Mouse (Mus musculus): ENCODE results near the gene Golgb1. TPM values are rescaled to one million over a fixed set of nuclear protein-coding genes. Genes with fewer than 3 reads are reported as not detected.
A peak's percentile ranks its signal among the peaks of the same experiment; 100 is the strongest.

The Golgb1 gene
- polyA plus RNA-seq, 1 experiment: 41.5 TPM

- Histone ChIP-seq H3K4me3 (ENCODE audit: insufficient read depth, low read length) (no peak overlapping the region), H3K4me1 (ENCODE audit: control insufficient read depth, insufficient read depth, low read length) (peaks cover 27% of the 10 kb centered on the region), H3K27ac (ENCODE audit: insufficient read depth, low read depth, low read length) (no peak overlapping the region)
- TF ChIP-seq POLR2A (IDR thresholded peaks at IDR 0.05; ENCODE audit: borderline replicate concordance, low read depth, low read length) (no peak), CTCF (IDR thresholded peaks at IDR 0.05; ENCODE audit: low read depth, low read length) (no peak)
These were observed 52.7 kb downstream of the Golgb1 start for GRCm38 (mm10) chr16:36927495-36928105.

GRCm38 (mm10) chr16:36928106-36928500, 53.2 kb downstream of the Golgb1 start:
- TF ChIP-seq CTCF (IDR thresholded peaks at IDR 0.05; ENCODE audit: low read depth, low read length) (no peak), POLR2A (IDR thresholded peaks at IDR 0.05; ENCODE audit: borderline replicate concordance, low read depth, low read length) (no peak)
- Histone ChIP-seq H3K4me3 (ENCODE audit: insufficient read depth, low read length) (no peak overlapping the region), H3K4me1 (ENCODE audit: control insufficient read depth, insufficient read depth, low read length) (peaks cover 28% of the 10 kb centered on the region)

GRCm38 (mm10) chr16:36929216-36929615, 54.3 kb downstream of the Golgb1 start:
- no peak overlapping the region for H3K27ac ChIP-seq (ENCODE audit: insufficient read depth, low read depth, low read length)
- H3K4me1 ChIP-seq (ENCODE audit: control insufficient read depth, insufficient read depth, low read length): peaks cover 40% of the 10 kb centered on the region
- TF ChIP-seq POLR2A (IDR thresholded peaks at IDR 0.05; ENCODE audit: borderline replicate concordance, low read depth, low read length) (no peak), CTCF (IDR thresholded peaks at IDR 0.05; ENCODE audit: low read depth, low read length) (no peak)
- no peak overlapping the region for H3K4me3 ChIP-seq (ENCODE audit: insufficient read depth, low read length)

More at GRCm38 (mm10) chr16:36928106-36928500, 53.2 kb downstream of the Golgb1 start:
- H3K27ac ChIP-seq (ENCODE audit: insufficient read depth, low read depth, low read length): no peak overlapping the region

GRCm38 (mm10) chr16:36930231-36931136, 55.5 kb downstream of the Golgb1 start:
- H3K27ac ChIP-seq (ENCODE audit: insufficient read depth, low read depth, low read length): peak overlapping the region; percentile 63
- TF ChIP-seq POLR2A (IDR thresholded peaks at IDR 0.05; ENCODE audit: borderline replicate concordance, low read depth, low read length): no peak
- no peak for TF ChIP-seq CTCF (IDR thresholded peaks at IDR 0.05; ENCODE audit: low read depth, low read length)
- peaks cover 43% of the 10 kb centered on the region for H3K4me1 ChIP-seq (ENCODE audit: control insufficient read depth, insufficient read depth, low read length)
- no peak overlapping the region for H3K4me3 ChIP-seq (ENCODE audit: insufficient read depth, low read length)

GRCm38 (mm10) chr16:36931381-36931780, 56.4 kb downstream of the Golgb1 start:
- Histone ChIP-seq H3K27ac (ENCODE audit: insufficient read depth, low read depth, low read length) (peak overlapping the region; percentile 63), H3K4me1 (ENCODE audit: control insufficient read depth, insufficient read depth, low read length) (peaks cover 47% of the 10 kb centered on the region), H3K4me3 (ENCODE audit: insufficient read depth, low read length) (no peak overlapping the region)
- TF ChIP-seq CTCF (IDR thresholded peaks at IDR 0.05; ENCODE audit: low read depth, low read length) (no peak), POLR2A (IDR thresholded peaks at IDR 0.05; ENCODE audit: borderline replicate concordance, low read depth, low read length) (no peak)

- H3K4me1 ChIP-seq (ENCODE audit: control insufficient read depth, insufficient read depth, low read length): peaks cover 51% of the 10 kb centered on the region
- H3K27ac ChIP-seq (ENCODE audit: insufficient read depth, low read depth, low read length): peak overlapping the region; percentile 63
- TF ChIP-seq POLR2A (IDR thresholded peaks at IDR 0.05; ENCODE audit: borderline replicate concordance, low read depth, low read length): no peak
- TF ChIP-seq CTCF (IDR thresholded peaks at IDR 0.05; ENCODE audit: low read depth, low read length): no peak
- no peak overlapping the region for H3K4me3 ChIP-seq (ENCODE audit: insufficient read depth, low read length)
These were observed 57.0 kb downstream of the Golgb1 start for GRCm38 (mm10) chr16:36931976-36932375.

- TF ChIP-seq POLR2A (IDR thresholded peaks at IDR 0.05; ENCODE audit: borderline replicate concordance, low read depth, low read length): no peak
- no peak for TF ChIP-seq CTCF (IDR thresholded peaks at IDR 0.05; ENCODE audit: low read depth, low read length)
- no peak overlapping the region for H3K4me3 ChIP-seq (ENCODE audit: insufficient read depth, low read length)
- no peak overlapping the region for H3K27ac ChIP-seq (ENCODE audit: insufficient read depth, low read depth, low read length)
- H3K4me1 ChIP-seq (ENCODE audit: control insufficient read depth, insufficient read depth, low read length): peaks cover 56% of the 10 kb centered on the region
These were observed 57.6 kb downstream of the Golgb1 start for GRCm38 (mm10) chr16:36932546-36932945.

- H3K27ac ChIP-seq (ENCODE audit: insufficient read depth, low read depth, low read length): peak overlapping the region; percentile 85
- TF ChIP-seq POLR2A (IDR thresholded peaks at IDR 0.05; ENCODE audit: borderline replicate concordance, low read depth, low read length): no peak
- TF ChIP-seq CTCF (IDR thresholded peaks at IDR 0.05; ENCODE audit: low read depth, low read length): no peak
- H3K4me1 ChIP-seq (ENCODE audit: control insufficient read depth, insufficient read depth, low read length): peaks cover 67% of the 10 kb centered on the region
- H3K4me3 ChIP-seq (ENCODE audit: insufficient read depth, low read length): peak overlapping the region; percentile 25
These were observed 59.3 kb downstream of the Golgb1 start for GRCm38 (mm10) chr16:36934131-36934840.

- Histone ChIP-seq H3K4me3 (ENCODE audit: insufficient read depth, low read length) (peak within 1 kb of the TSS; percentile 65), H3K4me1 (ENCODE audit: control insufficient read depth, insufficient read depth, low read length) (peaks cover 66% of the 10 kb centered on the region), H3K27ac (ENCODE audit: insufficient read depth, low read depth, low read length) (peak within 1 kb of the TSS; percentile 85)
- TF ChIP-seq POLR2A (IDR thresholded peaks at IDR 0.05; ENCODE audit: borderline replicate concordance, low read depth, low read length) (no peak), CTCF (IDR thresholded peaks at IDR 0.05; ENCODE audit: low read depth, low read length) (no peak)
These were observed 60.1 kb downstream of the Golgb1 start, which contains the start of gene Hcls1 for GRCm38 (mm10) chr16:36934841-36935620. Gene Hcls1 (plus strand): TSS chr16:36934983.
